Comparison of ENCODE assay signal across 12 mouse cellular contexts in genomic region chr7:143627555-143628286, GRCm38 (mm10). TPM values are rescaled to one million over a fixed set of nuclear protein-coding genes. Genes with fewer than 3 reads are reported as not detected.
DNase-seq lines count a peak whose midpoint lies in the region; ATAC-seq lines count a peak whose summit lies in the region.
"Had no signal": no experiment of that assay in that cellular context is flagged by ENCODE, and none has a peak within 500 bp of the region (broad histone marks: within the 10 kb centered on the region; RNA-seq: fewer than 3 reads in every experiment).

No protein-coding gene starts in this region.

- no peak overlapping the region for H3K9ac ChIP-seq in heart, embryonic 15.5 days
- H3K9ac ChIP-seq in forebrain, embryonic 16.5 days (replicated peaks; ENCODE audit: low read depth, low read length), result no peak overlapping the region

- H3K9me3 ChIP-seq in heart, embryonic 15.5 days (replicated peaks), result no peaks in the 10 kb centered on the region
- no peaks in the 10 kb centered on the region for H3K9me3 ChIP-seq in heart, embryonic 10.5 days
- H3K9me3 ChIP-seq in forebrain, embryonic 16.5 days (ENCODE audit: control insufficient read depth, low read length), result no peaks in the 10 kb centered on the region
- H3K9me3 ChIP-seq in forebrain, embryonic 10.5 days, result no peaks in the 10 kb centered on the region

- WGBS in heart, embryonic 15.5 days, result 45% methylated on average over 10 of the region's 10 CpGs
- WGBS in heart, embryonic 10.5 days, result 39% methylated on average over 10 of the region's 10 CpGs
- 61% methylated on average over 10 of the region's 10 CpGs for WGBS in forebrain, embryonic 16.5 days
- WGBS in forebrain, embryonic 10.5 days, result 67% methylated on average over 10 of the region's 10 CpGs

- no peak for ATAC-seq in heart, embryonic 15.5 days (replicated peaks; ENCODE audit: insufficient number of reproducible peaks, insufficient read depth, low FRiP score, low read depth)
- ATAC-seq in hematopoietic stem cell, adult 5-6 weeks (replicated peaks in 1 of 2; ENCODE audit: insufficient read depth in 1 of 2, low FRiP score in 2 of 2, low TSS enrichment in 1 of 2, low read depth in 1 of 2, poor library complexity in 2 of 2, severe bottlenecking in 2 of 2), result peak; percentile 52 to 68; a peak in 3 of 4 replicates
- no peak for ATAC-seq in forebrain, embryonic 16.5 days

- no peak overlapping the region; the same call in 1 of the 2 replicates for H3K4me2 ChIP-seq in heart, embryonic 15.5 days
- H3K4me2 ChIP-seq in forebrain, embryonic 16.5 days (ENCODE audit: low read length), result no peak overlapping the region

- no peak overlapping the region for H3K27ac ChIP-seq in heart, embryonic 15.5 days
- no peak overlapping the region for H3K27ac ChIP-seq in heart, embryonic 10.5 days
- no peak overlapping the region for H3K27ac ChIP-seq in forebrain, embryonic 16.5 days (ENCODE audit: low read length)
- no peak overlapping the region for H3K27ac ChIP-seq in forebrain, embryonic 10.5 days

- no peaks in the 10 kb centered on the region for H3K4me1 ChIP-seq in heart, embryonic 15.5 days (replicated peaks)
- no peaks in the 10 kb centered on the region for H3K4me1 ChIP-seq in heart, embryonic 10.5 days
- H3K4me1 ChIP-seq in forebrain, embryonic 16.5 days (replicated peaks; ENCODE audit: control insufficient read depth, insufficient read depth, low read length), result no peaks in the 10 kb centered on the region
- H3K4me1 ChIP-seq in forebrain, embryonic 10.5 days, result no peaks in the 10 kb centered on the region

- no peak for DNase-seq in heart, embryonic 10.5 days (ENCODE audit: low spot score)
- DNase-seq in B cell, adult 2 months, result peak; percentile 44 to 50
- DNase-seq in naive thymus-derived CD4-positive, alpha-beta T cell, adult 2 months (ENCODE audit: low read depth), result peak; percentile 61
- no peak for DNase-seq in Muller cell, postnatal 12 days (ENCODE audit: inconsistent ontology term)
- DNase-seq in forebrain, embryonic 10.5 days (ENCODE audit: extremely low spot score, low spot score), result no peak
- DNase-seq: cerebellum, adult 9-10 months had no signal

- H3K4me3 ChIP-seq in heart, embryonic 15.5 days, result 0 out of 2 replicates have a peak overlapping the region, but pooled peaks have one; percentile 11
- H3K4me3 ChIP-seq in heart, embryonic 10.5 days, result no peak overlapping the region
- H3K4me3 ChIP-seq in forebrain, embryonic 16.5 days (replicated peaks; ENCODE audit: low read length), result no peak overlapping the region
- no peak overlapping the region for H3K4me3 ChIP-seq in forebrain, embryonic 10.5 days
- H3K4me3 ChIP-seq: erythroblast, embryonic 14.5 days had no signal

- no peaks in the 10 kb centered on the region for H3K36me3 ChIP-seq in heart, embryonic 15.5 days
- no peaks in the 10 kb centered on the region for H3K36me3 ChIP-seq in heart, embryonic 10.5 days
- no peaks in the 10 kb centered on the region for H3K36me3 ChIP-seq in forebrain, embryonic 16.5 days (ENCODE audit: control insufficient read depth, insufficient read depth)
- no peaks in the 10 kb centered on the region for H3K36me3 ChIP-seq in forebrain, embryonic 10.5 days (replicated peaks)

- 0 out of 2 replicates have a peak, but pooled peaks cover 2% of the 10 kb centered on the region for H3K27me3 ChIP-seq in heart, embryonic 15.5 days
- no peaks in the 10 kb centered on the region for H3K27me3 ChIP-seq in heart, embryonic 10.5 days (ENCODE audit: insufficient read depth, poor library complexity, severe bottlenecking)
- no peaks in the 10 kb centered on the region for H3K27me3 ChIP-seq in forebrain, embryonic 16.5 days (replicated peaks; ENCODE audit: control insufficient read depth, insufficient read depth, low read length)
- H3K27me3 ChIP-seq in forebrain, embryonic 10.5 days (ENCODE audit: poor library complexity, severe bottlenecking), result no peaks in the 10 kb centered on the region

RNA-seq across cellular contexts. Expression of gene Tnfrsf26, which starts 0.8 kb away (rescaled TPM):
- polyA plus RNA-seq in heart, embryonic 15.5 days (2015; fragmentation: Nextera tagmentation; extraction: Ambion mirVana), result 0.64 and 0.86 TPM in 2 replicates
- 0.49 and 0.73 TPM in 2 replicates for polyA plus RNA-seq in heart, embryonic 10.5 days (2016; fragmentation: Nextera tagmentation; extraction: Ambion mirVana)
- 21.4 and 26.1 TPM in 2 replicates for total RNA-seq in hematopoietic stem cell, adult 5-6 weeks (2017)
- 0.15 TPM in 1 of 2 replicates, not detected in the other for polyA plus RNA-seq in forebrain, embryonic 16.5 days (2015; fragmentation: Nextera tagmentation; extraction: Ambion mirVana)
- polyA plus RNA-seq in forebrain, embryonic 10.5 days (2016; fragmentation: Nextera tagmentation; extraction: Ambion mirVana), result 0.17 and 0.35 TPM in 2 replicates
- total RNA-seq: left cerebral cortex, adult 8-10 months had no signal
- polyA plus RNA-seq: erythroblast, embryonic 14.5 days; neural tube, embryonic 14.5 days had no signal

RNA-seq across cellular contexts. Expression of gene Tnfrsf22, which starts 21.7 kb away (rescaled TPM):
- 2.7 and 2.8 TPM in 2 replicates for polyA plus RNA-seq in heart, embryonic 15.5 days (2015; fragmentation: Nextera tagmentation; extraction: Ambion mirVana)
- 2.6 and 2.9 TPM in 2 replicates for polyA plus RNA-seq in heart, embryonic 10.5 days (2016; fragmentation: Nextera tagmentation; extraction: Ambion mirVana)
- total RNA-seq in hematopoietic stem cell, adult 5-6 weeks (2017), result 3.8 and 4.3 TPM in 2 replicates
- 3.9 and 4.0 TPM in 2 replicates for polyA plus RNA-seq in forebrain, embryonic 16.5 days (2015; fragmentation: Nextera tagmentation; extraction: Ambion mirVana)
- 10.1 TPM in 2 replicates for polyA plus RNA-seq in forebrain, embryonic 10.5 days (2016; fragmentation: Nextera tagmentation; extraction: Ambion mirVana)
- polyA plus RNA-seq: erythroblast, embryonic 14.5 days had no signal

RNA-seq across cellular contexts. Expression of gene Cars, which starts 27.8 kb away (rescaled TPM):
- polyA plus RNA-seq in heart, embryonic 15.5 days (2015; fragmentation: Nextera tagmentation; extraction: Ambion mirVana), result 24.7 and 34.5 TPM in 2 replicates
- 41.7 and 58.0 TPM in 2 replicates for polyA plus RNA-seq in heart, embryonic 10.5 days (2016; fragmentation: Nextera tagmentation; extraction: Ambion mirVana)
- total RNA-seq in hematopoietic stem cell, adult 5-6 weeks (2017), result 57.2 and 77.7 TPM in 2 replicates
- polyA plus RNA-seq in forebrain, embryonic 16.5 days (2015; fragmentation: Nextera tagmentation; extraction: Ambion mirVana), result 80.5 and 89.3 TPM in 2 replicates
- polyA plus RNA-seq in forebrain, embryonic 10.5 days (2016; fragmentation: Nextera tagmentation; extraction: Ambion mirVana), result 87.3 and 93.9 TPM in 2 replicates

RNA-seq across cellular contexts. Expression of gene Tnfrsf23, which starts 58.0 kb away (rescaled TPM):
- 1.9 and 3.0 TPM in 2 replicates for polyA plus RNA-seq in heart, embryonic 15.5 days (2015; fragmentation: Nextera tagmentation; extraction: Ambion mirVana)
- 1.2 TPM in 2 replicates for polyA plus RNA-seq in heart, embryonic 10.5 days (2016; fragmentation: Nextera tagmentation; extraction: Ambion mirVana)
- total RNA-seq in hematopoietic stem cell, adult 5-6 weeks (2017), result 0.10 and 1.1 TPM in 2 replicates
- 0.61 and 0.76 TPM in 2 replicates for polyA plus RNA-seq in forebrain, embryonic 16.5 days (2015; fragmentation: Nextera tagmentation; extraction: Ambion mirVana)
- 0.09 and 0.15 TPM in 2 replicates for polyA plus RNA-seq in forebrain, embryonic 10.5 days (2016; fragmentation: Nextera tagmentation; extraction: Ambion mirVana)

Comparison
In these comparisons a context has a peak if more than half of its experiments do, and no peak if none do; other contexts are left out.
1. ATAC-seq: peak in hematopoietic stem cell, adult 5-6 weeks (2 of 2); none in heart, embryonic 15.5 days (single experiment) and forebrain, embryonic 16.5 days (single experiment).
2. DNase-seq: peak in B cell, adult 2 months (2 of 2) and naive thymus-derived CD4-positive, alpha-beta T cell, adult 2 months (single experiment); none in heart, embryonic 10.5 days (single experiment), Muller cell, postnatal 12 days (single experiment) and forebrain, embryonic 10.5 days (single experiment).